Mouse (Mus musculus): ENCODE measurements at regions not wholly inside any gene's neighbourhood (a gene's known extent, or its start where the extent isn't known, plus 50 kb on each side); places are given as distances from the start of the nearest gene placed in this dataset.

GRCm38 (mm10) chr15:6953970-6954791 is 79.4 kb upstream of the Osmr start:
- TF ChIP-seq EP300 (IDR thresholded peaks at IDR 0.05; ENCODE audit: low read depth) (no peak), CTCF (IDR thresholded peaks at IDR 0.05; ENCODE audit: low read depth) (no peak)

Measured in heart, postnatal 0 days (tissue).